Mouse (Mus musculus): Measurements from ENCODE around the gene Vip. TPM values are rescaled to one million over a fixed set of nuclear protein-coding genes. Genes with fewer than 3 reads are reported as not detected.

Vip gene
- not detected for total RNA-seq (2021)
- long read RNA-seq, experiment 1 = 0 reads
- long read RNA-seq, experiment 2 = 0 reads

- no peak for DNase-seq (ENCODE audit: low spot score)
These were observed at the start of gene Vip for GRCm38 (mm10) chr10:5639112-5639511. TSS of gene Vip (plus strand) at chr10:5639218.

DNA sequence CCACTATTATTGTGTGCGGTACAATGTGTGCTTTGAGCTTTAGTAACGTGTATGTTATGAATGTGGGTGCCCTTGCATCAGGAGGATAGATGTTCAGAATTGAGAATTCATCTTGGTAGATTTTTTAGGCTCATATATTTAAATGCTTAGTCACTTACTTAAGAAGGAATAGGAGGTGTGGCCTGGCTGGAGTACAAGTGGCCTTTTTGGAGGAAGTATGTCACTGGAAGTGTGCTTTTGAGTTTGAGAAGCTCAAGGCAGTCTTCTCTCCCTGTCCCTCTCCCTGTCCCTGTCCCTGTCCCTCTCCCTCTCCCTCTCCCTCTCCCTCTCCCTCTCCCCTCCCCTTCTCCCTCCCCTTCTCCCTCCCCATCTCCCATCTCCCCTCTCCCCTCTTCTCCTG is 48.0 kb upstream of the Vip start:
- DNase-seq (ENCODE audit: low spot score) = no peak

DNA sequence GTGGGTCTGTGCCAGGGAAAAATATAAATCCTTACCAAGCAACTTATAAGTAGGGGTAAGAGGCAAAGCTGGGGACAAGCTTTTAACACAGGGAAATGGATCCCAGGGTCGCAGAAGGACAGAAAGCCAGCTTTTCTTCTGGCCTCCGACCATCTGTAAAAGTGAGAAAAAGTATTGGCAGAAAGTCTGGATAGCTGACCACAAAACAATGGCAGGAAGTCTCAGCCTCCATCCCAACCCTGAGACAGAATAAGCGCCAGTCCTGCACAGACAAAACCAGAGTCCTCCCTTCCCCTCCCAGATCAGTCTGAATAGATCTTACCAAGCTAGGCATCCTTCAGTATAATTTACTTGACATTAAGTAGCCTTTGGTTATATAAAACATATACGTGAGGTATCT is 47.0 kb upstream of the Vip start:
- DNase-seq (ENCODE audit: low spot score) = peak; percentile 11

- no peak for DNase-seq (ENCODE audit: low spot score)
These were observed 45.6 kb upstream of the Vip start, which contains the start of gene Myct1 for GRCm38 (mm10) chr10:5593464-5593863. TSS of gene Myct1 (plus strand) at chr10:5593775.

DNA sequence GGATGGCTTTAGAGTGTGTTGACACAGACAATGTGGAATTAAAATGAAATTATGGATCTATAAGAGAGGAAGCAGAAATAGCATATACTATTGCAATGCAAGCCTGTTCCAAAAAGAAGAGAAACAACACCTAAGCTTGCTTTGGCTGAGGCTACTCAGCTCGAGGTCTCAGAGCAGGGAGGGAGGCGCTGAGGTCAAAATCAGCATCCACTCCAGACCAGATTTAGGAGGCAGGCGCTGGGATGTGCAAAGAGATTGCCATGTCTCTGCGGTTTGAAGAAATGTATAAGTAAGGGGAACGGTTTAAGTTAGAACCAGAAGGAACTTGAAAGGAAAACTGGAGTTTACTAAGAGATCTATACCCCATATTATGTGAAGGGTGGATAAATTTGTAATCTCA is 44.6 kb upstream of the Vip start:
- DNase-seq (ENCODE audit: low spot score) = no peak

GRCm38 (mm10) chr10:5596559-5596958 is 42.5 kb upstream of the Vip start:
- no peak for DNase-seq (ENCODE audit: low spot score)

DNA sequence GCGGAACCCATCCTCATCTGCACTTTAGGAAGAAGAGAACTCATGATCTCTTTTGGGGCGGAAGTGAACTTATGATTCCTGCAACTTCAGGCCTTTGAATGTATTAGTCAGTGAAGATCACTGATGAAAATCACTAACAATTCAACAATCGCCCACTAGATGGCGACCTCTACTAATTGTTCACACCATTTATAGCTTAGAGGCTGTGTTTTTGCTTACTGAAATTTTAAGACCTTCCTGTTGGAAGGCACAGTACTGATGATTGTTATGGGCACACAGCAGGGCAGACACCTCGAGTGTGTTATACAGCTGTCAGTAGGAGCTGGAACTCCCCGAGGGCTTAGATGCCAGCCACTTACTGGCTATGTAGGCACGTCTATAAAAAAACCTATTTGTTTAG is 38.9 kb upstream of the Vip start:
- peak; percentile 71 for DNase-seq (ENCODE audit: low spot score)

DNA sequence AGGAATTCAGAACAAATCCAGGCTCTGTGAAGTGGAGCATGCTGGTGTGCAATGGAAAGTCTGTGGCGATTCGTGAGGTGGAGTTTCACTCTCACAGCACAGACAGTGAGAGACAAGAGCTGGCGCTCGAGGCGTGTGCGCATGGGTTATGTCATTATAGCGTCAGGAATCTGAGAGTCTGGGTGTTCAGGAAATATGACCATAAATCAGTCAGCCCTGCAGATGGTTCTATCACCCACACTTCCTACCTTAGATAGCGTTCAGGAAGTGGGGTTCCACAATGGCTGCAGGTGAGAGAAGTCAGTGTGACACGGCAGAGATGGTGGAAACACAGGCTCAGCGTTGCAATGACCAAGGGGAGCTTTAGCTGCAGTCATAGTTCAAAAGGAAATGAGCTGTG is 35.5 kb upstream of the Vip start:
- no peak for DNase-seq (ENCODE audit: low spot score)

DNA sequence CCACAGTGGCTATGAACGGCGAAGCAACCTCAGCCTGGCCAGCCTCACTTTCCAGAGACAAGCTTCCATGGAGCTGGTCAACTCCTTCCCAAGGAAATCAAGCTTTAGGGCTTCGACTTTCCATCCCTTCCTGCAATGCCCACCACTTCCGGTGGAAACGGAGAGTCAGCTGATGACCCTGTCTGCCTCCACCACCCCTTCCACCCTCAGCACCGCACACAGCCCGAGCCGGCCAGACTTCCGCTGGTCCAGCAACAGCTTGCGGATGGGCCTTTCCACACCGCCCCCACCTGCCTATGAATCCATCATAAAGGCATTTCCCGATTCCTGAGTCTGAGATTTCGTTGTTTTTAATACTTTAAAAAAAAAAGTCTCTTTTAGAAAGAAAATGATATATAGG is 34.6 kb upstream of the Vip start:
- DNase-seq (ENCODE audit: low spot score) = no peak

DNA sequence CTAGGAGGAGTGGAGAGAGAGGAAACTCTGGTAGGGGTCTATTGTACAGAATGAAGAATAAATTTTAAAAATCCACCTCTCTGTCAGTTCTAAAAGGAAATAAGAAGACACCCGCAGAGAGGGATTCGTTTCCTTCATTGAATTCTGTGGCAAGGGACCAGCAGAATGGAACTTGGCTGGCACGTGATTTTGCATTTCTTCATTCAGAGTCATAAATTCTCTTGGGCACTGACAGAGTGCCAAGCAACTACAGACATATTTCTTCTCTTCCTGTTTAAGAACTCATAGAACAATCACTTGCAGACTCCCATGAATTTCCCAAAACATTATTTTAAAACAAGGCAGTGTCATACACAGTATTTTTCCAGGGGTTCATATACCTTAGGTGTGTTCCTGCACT is 30.1 kb upstream of the Vip start:
- no peak for DNase-seq (ENCODE audit: low spot score)

GRCm38 (mm10) chr10:5615186-5616040 is 23.6 kb upstream of the Vip start:
- no peak for DNase-seq (ENCODE audit: low spot score)

DNA sequence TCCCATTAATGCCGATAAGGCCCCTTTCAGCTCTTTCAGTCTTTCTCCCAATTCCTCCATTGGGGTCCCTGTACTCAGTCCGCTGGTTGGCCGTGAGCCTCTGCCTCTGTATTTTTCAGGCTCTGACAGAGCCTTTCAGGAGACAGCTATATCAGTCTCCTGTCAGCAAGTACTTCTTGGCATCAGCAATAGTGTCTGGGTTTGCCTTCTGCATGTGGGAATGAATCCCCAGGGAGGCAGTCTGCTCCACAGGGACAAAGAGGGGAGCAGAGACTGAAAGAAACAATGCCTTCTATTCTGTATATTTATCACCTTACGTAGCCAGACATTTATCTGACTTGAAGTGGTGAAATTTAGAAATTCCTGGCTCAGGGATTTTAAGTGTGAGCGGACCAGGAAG is 12.8 kb upstream of the Vip start:
- DNase-seq (ENCODE audit: low spot score) = no peak

DNA sequence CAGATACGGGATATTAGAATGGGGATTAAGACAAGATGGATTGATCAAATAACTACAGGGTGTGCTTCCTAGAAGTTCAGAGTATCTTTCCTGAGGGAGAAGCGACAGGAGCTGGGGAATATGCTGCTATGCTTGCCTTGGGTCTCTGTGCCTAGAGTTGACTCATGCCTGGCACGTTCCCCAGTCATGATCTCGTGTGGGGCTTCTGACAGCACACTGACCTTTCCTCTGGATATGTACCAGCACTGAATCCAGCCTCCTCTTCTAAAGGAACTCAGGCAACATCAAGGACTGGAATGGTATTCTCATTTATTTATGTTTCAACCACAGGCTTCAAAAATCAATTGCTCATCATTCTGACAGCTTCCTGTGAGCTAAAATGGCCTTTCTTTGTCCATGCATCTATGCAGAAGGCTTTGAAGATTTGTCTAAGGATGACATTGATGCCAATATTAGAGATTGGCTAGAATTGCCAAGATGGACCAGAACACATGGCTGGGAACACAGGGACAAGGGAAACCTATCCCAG is 5.3 kb upstream of the Vip start:
- peak; percentile 8 for DNase-seq (ENCODE audit: low spot score)

DNA sequence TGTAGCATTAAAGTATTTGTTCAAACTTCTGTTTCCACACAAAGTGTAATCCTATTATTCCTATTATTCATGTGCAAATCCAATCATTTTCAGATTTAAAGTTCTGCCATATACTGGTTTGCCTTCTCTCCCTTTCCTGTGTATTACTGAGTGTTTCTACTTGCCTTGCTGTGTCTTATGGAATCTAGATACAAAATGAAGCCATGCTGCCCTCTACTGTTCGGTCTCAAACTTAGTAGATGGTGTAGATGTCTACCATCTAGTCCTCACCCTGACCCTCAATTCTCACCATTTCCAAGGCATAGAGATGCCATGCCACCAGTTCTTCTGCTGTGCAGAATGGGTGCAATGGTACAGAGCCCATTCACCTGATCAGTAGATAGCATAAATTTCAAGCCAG is 4.7 kb upstream of the Vip start:
- DNase-seq (ENCODE audit: low spot score) = peak; percentile 17

DNA sequence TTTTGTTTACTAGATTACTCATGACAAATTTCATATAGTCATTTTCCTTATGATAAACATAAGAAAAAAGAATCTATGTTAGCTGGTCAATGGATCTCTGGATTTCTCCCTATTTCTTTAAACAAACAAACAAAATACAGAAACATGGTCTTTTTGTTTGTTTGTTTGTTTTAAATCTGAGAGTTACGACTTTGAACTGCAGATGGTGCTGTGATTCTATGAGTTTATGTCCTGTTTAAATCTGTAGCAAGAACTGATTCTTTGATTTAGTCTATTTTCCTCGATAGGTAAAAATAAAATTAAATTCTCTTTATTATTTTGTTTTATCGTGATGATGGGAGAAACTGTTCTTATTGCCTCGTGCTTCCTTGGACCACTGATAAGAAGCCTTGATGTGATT is 1.7 kb upstream of the Vip start:
- no peak for DNase-seq (ENCODE audit: low spot score)

DNA sequence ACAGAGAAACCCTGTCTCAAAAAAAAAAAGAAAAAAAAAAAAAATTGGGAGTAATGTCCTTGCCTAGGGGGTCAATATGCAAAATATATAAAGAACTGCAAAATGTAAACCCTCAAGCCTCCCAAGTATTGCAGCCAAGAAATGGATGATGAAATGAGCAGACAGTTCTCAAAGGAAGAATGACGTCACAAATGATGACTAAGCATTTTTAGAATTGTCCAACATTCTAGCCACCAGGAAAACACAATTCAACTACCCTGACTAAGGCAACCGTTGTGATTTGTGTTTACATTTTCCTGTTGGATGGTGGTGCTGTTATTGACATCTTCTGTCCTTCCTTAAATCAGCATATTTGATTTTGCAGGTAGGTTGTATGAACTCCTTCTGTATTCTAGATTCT is 42.3 kb downstream of the Vip start:
- no peak for DNase-seq (ENCODE audit: low spot score)

GRCm38 (mm10) chr10:5685608-5686007 is 46.6 kb downstream of the Vip start:
- no peak for DNase-seq (ENCODE audit: low spot score)

GRCm38 (mm10) chr10:5694351-5694750 is 55.3 kb downstream of the Vip start:
- no peak for DNase-seq (ENCODE audit: low spot score)

Other genes with a start within 250 kb of the Vip start
- 10 to 100 TPM; 52.5 to 56.0 TPM for gene Syne1, start 87.7 kb upstream of the Vip start, total RNA-seq (2021)
- gene Myct1, start 45.4 kb upstream of the Vip start, total RNA-seq (2021) = 1 to 10 TPM; 1.5 to 4.0 TPM
- under 1 TPM; 0.21 to 0.40 TPM for gene Fbxo5, start 166.4 kb downstream of the Vip start, total RNA-seq (2021)
- 1 to 10 TPM; 3.8 TPM for gene Mtrf1l, start 184.7 kb downstream of the Vip start, total RNA-seq (2021)

All from gastrocnemius, adult 18-20 months (tissue).